Mouse (Mus musculus) Muller cell, postnatal 12 days (primary cell): ENCODE measurements around the gene Gm2174.

Experiments used
- DNase-seq: peaks from one replicate; pipeline ENCODE4 v3.0.0-alpha.2; 2015; ENCODE audit errors: inconsistent ontology term

The Gm2174 gene

DNA sequence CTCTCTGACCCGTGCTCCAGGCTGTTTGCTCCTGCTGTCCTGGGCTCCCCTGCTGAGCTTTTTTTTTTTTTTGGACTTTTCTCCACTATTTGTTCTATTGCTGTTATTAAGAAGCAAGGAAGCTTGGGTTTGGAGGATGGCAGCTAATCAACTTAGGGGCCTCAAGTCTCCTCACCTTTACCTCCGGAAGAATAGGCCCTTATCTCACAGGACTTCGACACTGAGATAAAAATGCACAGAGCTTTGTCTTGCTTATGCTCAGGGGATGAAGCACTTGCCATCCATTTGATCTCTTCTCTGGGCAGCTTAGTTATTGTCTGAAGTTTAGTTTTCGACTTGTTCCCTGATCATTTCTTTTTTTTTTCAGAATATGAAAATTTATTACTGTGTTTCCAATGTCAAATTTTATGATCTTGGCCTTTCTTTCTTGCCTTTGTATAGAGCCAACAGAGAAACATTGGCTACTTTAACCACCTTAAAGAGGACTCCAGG lies at the start of gene Gm2174:
Gene Gm2174, plus strand, starts transcription at position 442 of the 492 bp plus-strand sequence.
- DNase-seq: no peak

DNA sequence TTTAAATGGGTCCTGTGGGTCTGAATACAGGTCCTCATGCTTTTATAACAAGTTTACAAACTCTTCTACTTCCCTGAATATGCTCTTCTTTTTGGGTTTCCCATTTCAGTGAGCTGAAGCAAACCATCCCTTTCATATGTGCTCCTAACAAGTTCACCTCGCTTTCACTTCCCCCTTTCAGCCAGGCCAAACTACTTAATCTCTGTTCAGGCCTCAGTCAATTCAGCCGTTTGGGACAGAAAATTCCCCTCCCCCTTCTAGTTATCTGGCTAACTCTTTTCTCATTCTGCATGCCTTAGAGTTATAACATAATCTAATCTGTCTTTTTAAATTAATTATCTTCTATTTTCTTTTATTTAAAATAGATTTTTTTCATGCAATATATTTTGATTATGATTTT lies 43.1 kb upstream of the Gm2174 start:
- no peak for DNase-seq

DNA sequence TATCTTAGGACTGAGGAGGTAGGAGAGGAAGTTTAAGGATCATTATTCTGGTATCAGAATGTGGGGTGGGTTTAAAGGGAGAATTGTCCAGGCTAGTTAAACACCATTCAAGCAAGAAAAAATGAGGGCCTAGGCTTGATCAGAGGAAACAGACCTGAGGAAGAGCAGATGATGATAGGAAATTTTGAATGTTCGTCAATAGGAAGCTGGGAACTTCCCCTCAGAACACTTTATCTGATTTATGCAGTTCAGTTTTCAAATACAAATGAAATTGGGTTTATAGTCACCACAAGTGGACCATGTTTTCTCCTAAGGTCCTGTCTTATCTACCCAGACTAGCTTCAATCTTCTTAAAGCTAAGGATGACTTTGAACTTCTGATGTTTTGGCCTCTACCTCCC lies 42.3 kb upstream of the Gm2174 start:
- no peak for DNase-seq

DNA sequence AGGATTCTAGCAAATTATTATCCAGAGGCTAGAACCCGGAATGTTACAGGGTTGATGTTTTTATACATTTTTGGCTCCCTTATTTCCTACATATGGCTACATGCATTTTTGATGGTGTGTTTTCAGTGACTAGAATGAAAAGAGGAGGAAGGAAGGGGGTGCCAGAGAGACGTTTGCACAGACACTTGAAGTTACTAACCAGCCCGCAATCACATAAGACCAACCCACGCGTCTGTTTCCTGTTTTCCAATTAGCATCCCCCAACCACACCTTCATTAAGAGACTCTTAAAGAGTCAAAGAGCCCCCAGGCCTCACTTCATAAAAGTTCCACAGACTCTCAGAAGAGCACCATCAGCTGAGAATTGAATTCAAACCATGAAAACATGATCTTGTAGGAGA lies 41.6 kb upstream of the Gm2174 start:
- DNase-seq: no peak

DNA sequence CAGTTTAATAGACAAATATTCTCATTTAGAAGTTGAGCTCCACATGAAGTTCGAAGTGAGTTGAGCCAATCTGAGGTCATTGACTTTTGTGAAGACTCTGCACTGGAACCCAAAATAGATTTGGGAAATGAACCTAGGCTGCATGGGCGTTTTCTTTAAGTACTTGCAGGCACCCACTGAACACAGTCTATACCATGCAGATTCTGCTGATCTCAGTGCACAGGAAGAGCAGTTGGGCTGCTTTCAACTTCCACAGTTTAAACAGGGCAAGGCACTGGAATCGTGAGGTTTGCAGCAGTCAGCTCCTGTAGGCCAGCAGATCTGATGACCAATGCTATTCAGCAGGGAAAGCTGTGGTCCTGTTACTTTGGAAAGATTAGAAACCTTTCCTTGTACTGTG lies 31.5 kb upstream of the Gm2174 start:
- no peak for DNase-seq

DNA sequence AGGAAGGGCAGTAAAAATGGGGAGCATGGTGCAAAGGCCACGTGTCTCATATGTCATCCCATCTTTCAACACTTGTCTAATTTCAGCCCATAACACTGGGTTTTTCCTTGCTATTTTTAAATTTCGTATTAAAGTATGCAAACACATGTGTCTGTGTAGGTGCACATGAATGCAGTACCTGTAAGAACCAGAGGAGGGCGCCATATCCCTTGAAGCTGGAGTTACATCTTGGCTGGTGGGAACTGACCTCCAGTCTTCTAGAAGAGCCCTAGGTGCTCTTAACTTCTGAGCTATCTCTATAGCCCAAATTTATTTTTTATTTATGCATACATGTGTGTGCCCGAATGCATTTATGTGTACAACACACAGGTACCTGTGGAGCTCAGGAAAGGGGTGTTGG lies 30.2 kb upstream of the Gm2174 start:
- DNase-seq: no peak

DNA sequence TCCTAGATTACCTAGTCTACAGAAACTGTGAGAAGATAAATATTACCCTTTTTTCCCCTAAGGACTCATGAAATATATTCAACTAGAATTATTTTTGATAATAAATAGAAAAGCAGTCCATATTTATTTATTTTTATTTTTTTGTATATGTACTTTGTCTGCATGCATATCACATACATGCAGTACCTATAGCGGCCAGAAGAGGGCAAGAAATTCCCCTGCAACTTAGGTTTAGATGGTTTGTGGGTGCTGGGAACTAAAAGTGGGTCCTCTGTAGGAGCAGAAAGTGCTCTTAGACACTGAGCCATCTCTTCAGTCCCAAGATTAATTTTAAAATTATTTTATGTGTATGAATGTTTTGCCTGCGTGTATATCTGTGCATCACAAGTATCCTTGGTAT lies 17.2 kb upstream of the Gm2174 start:
- DNase-seq: no peak

DNA sequence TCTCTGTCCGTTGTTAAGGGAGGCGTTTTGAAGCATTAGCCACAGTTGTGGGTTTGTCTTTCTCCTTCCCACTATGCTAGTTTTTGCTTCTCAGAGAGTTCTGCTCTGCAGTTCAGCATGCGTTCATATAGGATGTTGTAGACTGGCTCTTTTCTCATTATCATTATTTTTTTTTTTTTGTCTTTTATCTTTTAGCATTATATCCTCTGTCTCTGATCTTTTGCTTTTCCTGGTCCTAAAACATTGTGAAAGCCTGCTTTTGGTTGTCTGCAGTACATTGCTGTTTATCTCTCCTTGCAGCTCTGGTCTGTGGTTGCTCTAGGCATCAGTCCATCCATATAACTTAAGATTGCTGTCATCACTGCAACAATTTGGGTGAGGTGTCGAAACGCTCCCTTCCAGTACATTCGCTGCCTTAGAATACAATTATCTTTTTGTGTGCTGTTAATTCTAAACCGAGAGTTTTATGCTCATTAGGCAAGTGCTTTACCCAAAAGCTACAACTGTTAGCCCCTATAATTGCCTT lies 11.9 kb upstream of the Gm2174 start:
- no peak for DNase-seq

DNA sequence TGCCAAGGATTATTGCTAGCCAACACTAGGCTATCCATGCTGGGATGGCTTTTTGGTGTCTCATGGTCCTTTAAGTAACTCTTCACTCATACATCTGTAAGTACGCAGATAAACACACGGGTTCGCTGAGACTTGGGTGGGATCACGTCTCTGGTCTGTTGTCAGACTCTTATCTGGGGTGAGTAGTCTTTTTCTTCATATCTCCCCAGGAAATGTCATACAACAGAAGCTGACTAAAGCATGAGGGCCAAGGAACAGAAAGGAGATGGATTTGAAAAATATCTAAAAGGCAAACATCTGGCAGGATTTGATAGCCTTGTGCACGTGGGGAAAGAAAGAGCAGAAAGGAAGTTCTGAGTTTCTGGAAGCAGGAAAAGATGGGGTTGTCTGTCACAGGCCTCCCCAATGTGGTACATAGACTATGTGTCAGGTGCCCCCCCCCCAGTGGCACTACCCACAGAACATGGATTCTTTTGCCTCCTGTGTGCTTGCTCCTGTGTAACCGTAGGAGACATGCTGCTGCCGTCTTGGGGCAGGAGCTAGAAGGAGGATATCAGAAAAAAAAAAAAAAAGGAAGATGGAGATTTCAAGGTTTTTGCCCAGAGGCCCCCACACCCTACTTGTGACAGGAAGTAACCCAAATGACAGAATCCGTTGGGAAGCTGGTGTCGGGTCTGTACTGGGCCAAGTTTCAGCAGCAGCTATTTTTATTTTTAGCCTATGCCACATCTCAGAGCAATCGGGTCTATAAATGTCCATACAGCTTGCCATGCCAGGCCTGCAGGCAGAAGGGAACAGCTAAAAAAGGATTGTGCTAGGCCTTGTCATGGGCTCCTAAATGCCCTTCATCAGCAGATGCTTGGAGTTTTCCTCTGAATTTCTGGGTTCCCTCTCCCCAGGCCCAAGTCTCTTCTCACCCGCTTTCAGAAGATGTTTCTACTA lies 1.0 kb upstream of the Gm2174 start:
- no peak for DNase-seq

DNA sequence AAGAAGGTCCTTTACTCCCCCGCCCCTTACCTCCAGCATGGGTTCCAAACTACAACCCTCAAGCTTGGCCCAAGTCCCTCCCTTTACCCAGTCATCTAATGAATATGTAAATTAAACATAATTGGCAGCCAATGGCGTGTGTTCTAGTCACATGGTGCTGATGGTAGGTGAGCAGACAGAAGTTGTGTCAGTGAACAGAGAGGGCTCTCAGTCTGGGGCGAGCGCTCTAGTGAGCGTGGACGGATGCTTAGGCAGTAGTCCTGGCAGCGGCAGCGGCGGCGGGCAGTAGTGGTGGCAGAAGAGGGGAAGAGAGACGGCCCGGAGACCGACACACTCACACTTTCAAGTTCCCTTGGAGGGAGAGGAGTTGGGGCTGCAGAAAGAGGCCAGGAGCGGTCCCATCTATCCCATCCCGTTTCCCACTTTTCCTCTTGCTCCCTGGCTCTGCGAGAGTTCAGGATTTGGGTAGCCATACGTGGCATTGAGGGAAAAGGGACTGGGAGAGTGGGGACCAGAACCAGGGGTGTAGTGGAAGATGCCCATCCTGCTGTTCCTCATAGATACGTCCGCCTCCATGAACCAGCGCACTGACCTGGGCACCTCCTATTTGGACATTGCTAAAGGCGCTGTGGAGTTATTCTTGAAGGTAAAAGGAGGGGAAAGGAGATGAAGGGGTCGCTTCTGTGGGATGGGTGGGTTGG lies 7.1 kb downstream of the Gm2174 start, which contains the start of gene Ints6l:
Gene Ints6l, plus strand, starts transcription at position 187 of the 701 bp plus-strand sequence.
- peak; percentile 74 for DNase-seq

DNA sequence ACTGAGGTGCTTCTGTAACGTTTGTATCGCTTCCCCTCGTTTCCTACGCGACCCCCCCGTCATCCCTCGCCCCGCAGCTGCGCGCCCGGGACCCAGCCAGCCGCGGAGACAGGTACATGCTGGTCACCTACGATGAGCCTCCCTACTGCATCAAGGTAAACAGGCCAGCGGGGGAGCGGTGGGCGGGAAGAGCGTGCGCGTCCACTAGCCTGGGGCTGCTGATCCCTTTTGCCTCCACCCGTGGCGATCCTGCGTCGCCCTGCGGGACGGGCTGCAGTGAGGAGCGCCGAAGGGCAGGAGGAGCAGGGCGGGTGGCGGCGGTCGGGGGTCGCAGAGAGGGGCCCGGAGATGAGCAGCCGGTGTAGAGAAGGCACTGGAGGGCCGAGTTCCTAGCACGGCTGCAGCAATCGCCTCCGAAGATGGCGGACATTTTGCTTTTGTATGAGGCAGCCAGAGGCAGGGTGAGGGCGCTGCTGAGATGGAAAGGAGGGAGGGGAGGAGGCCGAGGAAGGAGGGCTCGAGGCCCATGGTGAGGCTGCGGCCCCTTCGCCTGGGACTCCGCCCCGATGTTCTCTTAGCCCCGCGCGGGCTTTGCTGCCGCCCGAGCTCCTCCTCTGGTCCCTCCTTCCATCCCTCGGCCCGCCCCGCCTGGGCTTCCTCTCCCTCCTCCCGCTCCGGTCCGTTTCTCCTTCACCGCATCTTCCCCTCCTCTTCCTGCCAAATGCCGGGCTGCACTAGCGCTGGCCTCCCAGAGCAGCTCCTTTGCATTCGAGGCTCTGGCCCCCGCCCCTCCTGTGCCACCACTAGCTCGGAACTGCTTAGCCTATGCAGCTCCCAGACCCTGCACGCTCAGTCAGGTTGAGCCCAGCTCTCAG lies 7.8 kb downstream of the Gm2174 start:
- DNase-seq: peak; percentile 95

DNA sequence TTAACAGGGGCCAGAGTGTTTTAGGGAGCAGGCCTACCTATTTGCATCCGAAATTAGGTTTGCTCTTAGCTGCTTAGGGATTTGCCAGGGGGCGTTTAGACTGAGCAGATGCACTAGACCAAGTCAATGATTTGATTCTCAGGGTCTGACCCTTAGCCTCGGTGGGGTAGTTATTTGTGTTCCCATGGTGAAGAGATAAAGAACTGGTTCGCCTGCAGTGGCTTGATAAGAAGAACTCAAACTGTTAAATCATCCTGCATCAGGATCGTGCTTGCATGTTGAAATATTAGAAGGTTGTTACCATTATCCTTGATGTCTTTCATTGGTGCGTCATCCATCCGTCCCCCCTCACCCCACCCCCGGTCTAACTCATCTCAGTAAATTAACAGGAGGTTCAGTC lies 8.6 kb downstream of the Gm2174 start:
- DNase-seq: peak; percentile 44

DNA sequence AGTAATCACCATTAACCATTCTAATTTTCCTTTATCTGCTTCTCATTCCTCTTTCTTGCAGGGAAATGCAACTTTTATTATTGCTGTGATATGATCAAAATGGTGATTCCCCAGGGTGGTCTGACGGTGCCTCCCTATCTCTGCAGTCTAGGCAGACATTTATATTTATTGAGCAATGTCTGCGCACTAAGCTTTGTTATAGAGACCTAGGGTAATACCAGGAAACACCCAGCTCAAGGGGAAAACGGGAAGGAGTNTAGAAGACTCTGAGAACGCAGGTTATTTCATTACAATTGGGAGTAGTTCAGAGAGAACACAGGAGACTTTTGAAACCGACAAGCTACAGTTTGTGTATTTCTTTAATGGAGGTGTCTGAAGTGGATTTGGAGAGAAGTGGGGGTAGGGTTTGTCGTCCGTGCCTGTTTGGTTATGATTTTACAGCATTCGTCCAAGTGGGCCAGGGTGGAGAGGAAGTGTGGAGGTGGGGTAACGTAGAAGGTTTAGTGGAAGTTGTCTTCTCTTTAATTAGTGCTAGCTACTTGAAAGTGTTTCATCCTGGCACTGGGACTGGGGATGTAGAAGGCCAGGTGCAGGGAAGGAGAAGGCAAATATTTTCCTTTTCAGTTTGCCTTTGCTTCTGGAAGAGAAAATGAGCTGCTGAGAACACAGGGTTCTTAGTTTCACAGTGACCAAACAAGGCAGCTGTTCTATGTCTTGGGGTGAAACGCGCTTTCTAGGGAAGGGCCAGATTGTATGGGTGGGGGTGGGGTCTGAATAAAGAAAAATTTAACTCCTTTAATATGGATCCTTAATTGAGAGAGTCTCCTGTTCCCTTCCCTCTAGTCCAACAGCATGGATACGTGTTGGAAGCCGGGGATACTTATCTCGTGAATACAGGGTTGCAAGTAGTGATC lies 14.5 kb downstream of the Gm2174 start:
- DNase-seq: no peak

DNA sequence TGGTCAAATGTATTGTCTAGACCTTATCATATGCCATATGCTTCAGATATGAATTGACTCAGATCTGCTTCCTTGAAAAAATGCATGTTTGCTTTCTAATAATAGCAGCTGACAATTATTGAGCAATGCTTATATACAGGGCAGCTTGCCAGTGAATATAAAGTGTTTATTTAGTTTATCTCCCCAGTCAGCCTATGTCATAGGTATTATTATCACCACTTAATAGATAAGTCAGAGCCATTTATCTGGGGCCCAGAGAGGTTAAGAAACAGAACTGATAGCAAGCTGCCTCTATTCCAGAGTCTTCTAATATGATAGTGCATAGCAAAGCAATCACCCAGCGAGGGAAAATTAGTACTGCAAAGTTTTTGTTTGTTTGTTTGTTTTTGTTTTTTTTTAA lies 17.1 kb downstream of the Gm2174 start:
- DNase-seq: no peak

DNA sequence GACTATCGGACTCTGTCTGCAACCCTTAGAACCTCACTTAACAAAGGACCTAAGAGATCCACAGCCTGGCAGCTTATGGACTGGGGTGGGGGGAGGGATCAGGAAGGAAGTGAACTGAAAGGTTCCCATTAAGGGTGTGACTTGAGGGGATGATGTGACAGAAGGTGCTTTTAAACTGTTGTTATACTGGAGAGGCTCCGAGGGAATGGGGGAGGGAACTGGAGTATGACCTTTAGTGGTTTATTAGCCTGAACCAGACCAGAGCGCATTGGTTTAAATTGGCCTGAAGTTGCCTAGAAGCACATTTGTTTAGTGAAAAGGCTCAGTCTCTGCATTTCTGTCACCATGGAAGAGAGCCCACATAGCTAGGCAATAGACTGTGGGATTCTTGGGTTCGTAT lies 19.9 kb downstream of the Gm2174 start:
- DNase-seq: peak; percentile 45

DNA sequence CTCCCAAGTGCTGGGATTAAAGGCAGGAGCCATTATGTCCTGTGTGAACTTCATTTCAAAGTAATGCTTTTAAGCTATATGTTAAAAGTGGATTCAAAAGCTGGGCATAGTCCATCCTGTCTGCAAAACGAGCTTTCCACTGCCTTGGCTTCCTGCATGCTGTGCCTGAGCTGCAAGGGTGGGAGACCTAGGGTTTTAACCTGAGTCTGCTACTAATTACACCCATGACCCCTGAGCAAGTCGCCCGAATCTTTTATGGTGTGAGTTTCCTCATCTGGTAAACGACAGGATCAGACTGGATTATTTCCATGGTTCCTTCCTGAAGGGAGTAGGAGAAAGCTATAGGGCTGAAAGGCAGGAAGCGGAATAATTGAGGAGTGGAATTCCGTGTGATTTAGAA lies 20.7 kb downstream of the Gm2174 start:
- no peak for DNase-seq

DNA sequence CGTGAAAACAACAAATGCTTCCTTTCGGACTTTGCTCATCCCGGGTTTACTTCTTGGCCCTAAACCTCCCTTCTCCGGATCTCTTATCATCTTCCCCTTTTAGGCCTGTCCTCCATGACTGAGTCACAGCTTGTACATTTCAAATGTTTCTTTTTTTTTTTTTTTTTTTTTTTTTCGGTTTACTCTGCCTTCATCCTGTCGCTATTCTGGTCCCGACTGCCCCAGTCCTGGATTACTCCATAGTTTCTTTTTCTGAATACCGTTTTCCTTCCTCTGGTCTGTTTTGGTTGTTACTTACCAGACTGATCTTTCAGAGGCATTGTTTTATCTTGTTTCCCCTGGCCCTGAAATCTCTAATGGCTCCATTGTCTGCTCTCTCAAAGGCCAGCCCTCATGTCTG lies 26.3 kb downstream of the Gm2174 start:
- DNase-seq: no peak

DNA sequence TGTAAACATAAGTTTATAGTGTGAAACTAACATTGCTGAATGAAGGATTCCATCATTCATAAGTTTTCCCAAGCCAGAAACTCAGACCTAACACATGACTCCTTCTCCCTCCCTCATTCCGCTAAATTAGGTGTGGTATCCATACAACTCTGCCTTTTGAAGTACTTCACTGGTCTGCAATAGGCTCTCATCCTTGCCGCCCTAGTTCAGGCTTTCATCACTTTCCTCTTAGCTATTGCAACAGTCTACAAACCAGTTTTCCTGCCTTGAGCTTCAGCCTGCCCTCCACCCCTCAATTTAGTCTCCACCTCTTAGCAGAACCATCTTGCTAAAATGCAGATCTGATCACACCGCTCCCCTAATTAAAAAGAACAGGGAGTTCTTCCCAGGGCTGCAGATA lies 29.8 kb downstream of the Gm2174 start:
- no peak for DNase-seq

DNA sequence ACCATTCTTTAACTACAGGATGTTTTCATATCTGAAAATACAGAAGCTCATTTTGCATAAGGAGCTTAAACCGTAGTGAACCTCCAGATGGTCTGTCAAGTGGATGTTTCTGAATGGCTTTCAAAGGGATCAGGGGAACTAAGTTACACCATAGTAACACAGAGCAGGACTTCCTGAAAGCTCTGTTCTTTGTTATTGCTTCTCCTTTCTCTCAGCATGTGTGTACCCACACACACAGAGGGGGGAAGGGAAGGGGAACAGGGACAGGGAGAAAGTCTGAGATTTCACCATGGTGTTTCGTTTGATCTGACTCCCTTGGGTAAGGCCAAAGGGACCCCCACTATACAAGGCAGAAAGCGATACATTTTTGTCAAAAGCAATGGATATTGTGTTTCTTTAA lies 34.1 kb downstream of the Gm2174 start:
- no peak for DNase-seq

DNA sequence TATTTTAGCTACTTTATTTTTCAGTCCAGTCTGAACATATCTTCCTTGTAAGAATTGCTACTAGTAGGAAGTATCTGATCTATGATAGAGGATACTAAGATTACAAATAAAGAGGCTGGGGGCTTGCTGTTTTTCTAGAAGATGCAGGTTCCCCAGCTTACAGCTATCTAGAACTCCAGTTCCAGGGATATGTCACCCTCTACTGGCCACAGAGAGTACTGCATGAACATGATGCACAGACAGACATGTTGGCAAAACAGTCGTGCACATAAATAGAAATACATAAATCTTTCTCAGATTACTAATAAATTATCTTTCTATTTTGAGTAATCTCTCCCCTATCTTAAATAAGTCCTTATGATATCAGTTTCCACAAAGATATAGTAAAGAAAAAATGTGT lies 42.0 kb downstream of the Gm2174 start:
- peak; percentile 4 for DNase-seq

DNA sequence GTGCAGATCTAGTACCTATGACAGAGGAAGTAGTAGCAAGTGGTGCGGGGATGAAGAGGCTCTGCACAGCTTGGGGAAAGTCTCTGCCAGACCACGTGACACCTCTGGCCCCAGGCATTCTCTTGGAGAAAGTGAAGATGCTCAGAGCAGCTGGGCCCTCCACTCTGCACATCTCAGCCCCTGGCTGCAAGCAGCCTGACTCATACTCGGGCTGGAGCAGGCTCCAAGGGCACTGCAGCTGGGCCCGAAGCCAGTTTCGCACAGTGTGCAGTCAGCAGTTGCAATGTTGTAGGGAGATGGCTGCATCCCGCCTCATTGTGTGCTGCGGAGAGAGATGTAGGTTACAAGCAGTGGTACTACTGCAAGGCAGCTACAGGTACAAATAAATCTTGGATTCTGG lies 49.5 kb downstream of the Gm2174 start:
- peak; percentile 0 for DNase-seq
